Mouse (Mus musculus): ENCODE data around the gene Uhrf1. TPM values are rescaled to one million over a fixed set of nuclear protein-coding genes. Genes with fewer than 3 reads are reported as not detected.
A peak's percentile ranks its signal among the peaks of the same experiment; 100 is the strongest.

The Uhrf1 gene
- total and polyA plus RNA-seq, 3 experiments, result 108 to 196 (median 186) TPM

- no peak for ATAC-seq (ENCODE audit: extremely low read depth, insufficient number of reproducible peaks, low FRiP score, poor library complexity, severe bottlenecking)
- H3K36me3 ChIP-seq (replicated peaks), result peaks cover 58% of the 10 kb centered on the region
Observed at GRCm38 (mm10) chr17:56273986-56274385, 29.1 kb upstream of the Uhrf1 start.

GRCm38 (mm10) chr17:56275842-56276480 lies 27.2 kb upstream of the Uhrf1 start:
- no peaks in the 10 kb centered on the region for H3K27me3 ChIP-seq (ENCODE audit: insufficient read depth, low read length)
- H3K9me3 ChIP-seq (replicated peaks), result no peaks in the 10 kb centered on the region
- DNase-seq (ENCODE audit: low spot score) (no peak), ATAC-seq (ENCODE audit: extremely low read depth, insufficient number of reproducible peaks, low FRiP score, poor library complexity, severe bottlenecking) (no peak)
- H3K4me1 ChIP-seq (ENCODE audit: insufficient read depth, low read depth, low read length), result peaks cover 63% of the 10 kb centered on the region
- peaks cover 53% of the 10 kb centered on the region for H3K36me3 ChIP-seq (replicated peaks)
- no peak for TF ChIP-seq CTCF (IDR thresholded peaks at IDR 0.05; ENCODE audit: low read depth, low read length)
- no peak for TF ChIP-seq POLR2AphosphoS5 (IDR thresholded peaks at IDR 0.05; ENCODE audit: insufficient replicate concordance, low read depth, low read length)
- TF ChIP-seq TAL1 (conservative IDR thresholded peaks at IDR 0.05; ENCODE audit: low read depth, low read length), result no peak
- TF ChIP-seq GATA2 (IDR thresholded peaks at IDR 0.05; ENCODE audit: borderline replicate concordance, low read depth, low read length), result no peak
- no peak for TF ChIP-seq GATA1 (IDR thresholded peaks at IDR 0.05; ENCODE audit: borderline replicate concordance, low read length)
- H3K4me3 ChIP-seq (ENCODE audit: low read depth, low read length), result peak overlapping the region; percentile 82

More at GRCm38 (mm10) chr17:56273986-56274385, 29.1 kb upstream of the Uhrf1 start:
- DNase-seq (ENCODE audit: low spot score), result no peak
- Histone ChIP-seq H3K9me3 (replicated peaks) (no peaks in the 10 kb centered on the region), H3K4me1 (ENCODE audit: insufficient read depth, low read depth, low read length) (peaks cover 63% of the 10 kb centered on the region), H3K4me3 (ENCODE audit: low read depth, low read length) (no peak overlapping the region), H3K27me3 (ENCODE audit: insufficient read depth, low read length) (no peaks in the 10 kb centered on the region)
- TF ChIP-seq GATA2 (IDR thresholded peaks at IDR 0.05; ENCODE audit: borderline replicate concordance, low read depth, low read length) (no peak), POLR2AphosphoS5 (IDR thresholded peaks at IDR 0.05; ENCODE audit: insufficient replicate concordance, low read depth, low read length) (no peak), TAL1 (conservative IDR thresholded peaks at IDR 0.05; ENCODE audit: low read depth, low read length) (no peak), CTCF (IDR thresholded peaks at IDR 0.05; ENCODE audit: low read depth, low read length) (no peak), GATA1 (IDR thresholded peaks at IDR 0.05; ENCODE audit: borderline replicate concordance, low read length) (no peak)

GRCm38 (mm10) chr17:56276643-56277566 lies 26.2 kb upstream of the Uhrf1 start, which contains the start of gene Ticam1:
Gene Ticam1 (minus strand): TSS chr17:56276786.
- H3K4me1 ChIP-seq (ENCODE audit: insufficient read depth, low read depth, low read length), result peaks cover 68% of the 10 kb centered on the region
- peak; percentile 91 for DNase-seq (ENCODE audit: low spot score)
- TF ChIP-seq TAL1 (conservative IDR thresholded peaks at IDR 0.05; ENCODE audit: low read depth, low read length) (no peak), GATA1 (IDR thresholded peaks at IDR 0.05; ENCODE audit: borderline replicate concordance, low read length) (no peak), CTCF (IDR thresholded peaks at IDR 0.05; ENCODE audit: low read depth, low read length) (no peak), GATA2 (IDR thresholded peaks at IDR 0.05; ENCODE audit: borderline replicate concordance, low read depth, low read length) (no peak), POLR2AphosphoS5 (IDR thresholded peaks at IDR 0.05; ENCODE audit: insufficient replicate concordance, low read depth, low read length) (no peak)
- H3K27me3 ChIP-seq (ENCODE audit: insufficient read depth, low read length), result no peaks in the 10 kb centered on the region
- peaks cover 49% of the 10 kb centered on the region for H3K36me3 ChIP-seq (replicated peaks)
- peak; percentile 92 for ATAC-seq (ENCODE audit: extremely low read depth, insufficient number of reproducible peaks, low FRiP score, poor library complexity, severe bottlenecking)
- peak within 1 kb of the TSS; percentile 82 for H3K4me3 ChIP-seq (ENCODE audit: low read depth, low read length)
- H3K9me3 ChIP-seq (replicated peaks), result no peaks in the 10 kb centered on the region

GRCm38 (mm10) chr17:56277567-56277893 lies 25.6 kb upstream of the Uhrf1 start:
- Histone ChIP-seq H3K4me3 (ENCODE audit: low read depth, low read length) (no peak overlapping the region; the same call in 1 of the 2 replicates), H3K36me3 (replicated peaks) (peaks cover 43% of the 10 kb centered on the region), H3K4me1 (ENCODE audit: insufficient read depth, low read depth, low read length) (peaks cover 63% of the 10 kb centered on the region), H3K27me3 (ENCODE audit: insufficient read depth, low read length) (no peaks in the 10 kb centered on the region), H3K9me3 (replicated peaks) (no peaks in the 10 kb centered on the region)
- ATAC-seq (ENCODE audit: extremely low read depth, insufficient number of reproducible peaks, low FRiP score, poor library complexity, severe bottlenecking), result no peak
- no peak for TF ChIP-seq GATA2 (IDR thresholded peaks at IDR 0.05; ENCODE audit: borderline replicate concordance, low read depth, low read length)
- TF ChIP-seq CTCF (IDR thresholded peaks at IDR 0.05; ENCODE audit: low read depth, low read length), result no peak
- TF ChIP-seq GATA1 (IDR thresholded peaks at IDR 0.05; ENCODE audit: borderline replicate concordance, low read length), result no peak
- TF ChIP-seq TAL1 (conservative IDR thresholded peaks at IDR 0.05; ENCODE audit: low read depth, low read length), result no peak
- TF ChIP-seq POLR2AphosphoS5 (IDR thresholded peaks at IDR 0.05; ENCODE audit: insufficient replicate concordance, low read depth, low read length), result no peak
- DNase-seq (ENCODE audit: low spot score), result no peak

GRCm38 (mm10) chr17:56278340-56278739 lies 24.8 kb upstream of the Uhrf1 start:
- DNase-seq (ENCODE audit: low spot score) (no peak), ATAC-seq (ENCODE audit: extremely low read depth, insufficient number of reproducible peaks, low FRiP score, poor library complexity, severe bottlenecking) (no peak)
- H3K4me1 ChIP-seq (ENCODE audit: insufficient read depth, low read depth, low read length), result peaks cover 68% of the 10 kb centered on the region
- TF ChIP-seq CTCF (IDR thresholded peaks at IDR 0.05; ENCODE audit: low read depth, low read length) (no peak), TAL1 (conservative IDR thresholded peaks at IDR 0.05; ENCODE audit: low read depth, low read length) (no peak), GATA1 (IDR thresholded peaks at IDR 0.05; ENCODE audit: borderline replicate concordance, low read length) (no peak), GATA2 (IDR thresholded peaks at IDR 0.05; ENCODE audit: borderline replicate concordance, low read depth, low read length) (no peak), POLR2AphosphoS5 (IDR thresholded peaks at IDR 0.05; ENCODE audit: insufficient replicate concordance, low read depth, low read length) (no peak)
- H3K9me3 ChIP-seq (replicated peaks), result no peaks in the 10 kb centered on the region
- no peaks in the 10 kb centered on the region for H3K27me3 ChIP-seq (ENCODE audit: insufficient read depth, low read length)
- H3K4me3 ChIP-seq (ENCODE audit: low read depth, low read length), result no peak overlapping the region
- peaks cover 41% of the 10 kb centered on the region for H3K36me3 ChIP-seq (replicated peaks)
